Mouse (Mus musculus) adipocyte (in vitro differentiated cells): Measurements from ENCODE around the gene Dph2.

ENCODE experiments used
- DNase-seq: peaks from one replicate; pipeline ENCODE4 v3.0.0-alpha.2; 2016; ENCODE audit warnings: low spot score

The Dph2 gene

DNA sequence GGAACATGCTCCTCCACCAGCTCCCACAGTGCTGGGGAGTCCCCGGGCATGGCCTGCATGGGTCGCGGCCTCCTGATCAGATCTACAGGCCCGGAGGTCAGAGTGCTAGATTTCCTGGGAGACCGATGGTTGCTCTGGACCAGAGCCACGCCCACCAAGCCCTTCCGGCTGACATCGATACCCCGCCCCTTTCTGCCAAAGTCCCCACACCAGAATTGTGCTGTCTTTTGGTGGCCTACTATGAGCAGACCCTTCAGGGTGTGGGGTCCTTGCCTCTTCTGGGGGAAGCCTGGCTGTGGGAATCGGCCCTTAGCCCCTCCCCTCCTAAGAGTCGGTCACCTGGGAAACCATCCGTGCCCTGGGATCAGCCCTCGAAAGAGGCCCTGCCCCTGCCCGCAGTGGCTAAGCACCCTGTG is 19.4 kb downstream of the Dph2 start, which contains the start of gene Ccdc24:
Ccdc24 (minus strand) TSS at position 87 of the 416 bp plus-strand sequence.
- DNase-seq, result no peak

DNA sequence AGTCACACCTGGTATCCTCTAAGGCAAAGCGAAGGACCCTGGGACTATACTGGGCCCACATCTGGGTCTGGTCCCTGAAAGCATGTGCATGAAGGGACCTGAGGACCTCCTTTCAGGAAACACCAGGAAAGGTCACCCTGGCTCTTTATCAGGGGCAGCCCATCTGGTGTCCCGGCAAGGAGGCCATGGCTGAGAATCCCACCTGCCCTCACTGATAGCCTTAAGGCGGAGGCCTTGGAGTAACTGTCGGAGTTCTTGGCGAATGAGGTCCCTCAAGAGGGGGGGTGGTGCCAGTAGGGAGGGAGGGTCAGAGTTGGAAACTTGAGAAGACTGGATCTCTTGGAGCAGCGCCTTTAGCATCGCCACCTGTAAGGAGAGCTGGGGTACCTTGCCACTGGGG is 20.0 kb downstream of the Dph2 start:
- no peak for DNase-seq

DNA sequence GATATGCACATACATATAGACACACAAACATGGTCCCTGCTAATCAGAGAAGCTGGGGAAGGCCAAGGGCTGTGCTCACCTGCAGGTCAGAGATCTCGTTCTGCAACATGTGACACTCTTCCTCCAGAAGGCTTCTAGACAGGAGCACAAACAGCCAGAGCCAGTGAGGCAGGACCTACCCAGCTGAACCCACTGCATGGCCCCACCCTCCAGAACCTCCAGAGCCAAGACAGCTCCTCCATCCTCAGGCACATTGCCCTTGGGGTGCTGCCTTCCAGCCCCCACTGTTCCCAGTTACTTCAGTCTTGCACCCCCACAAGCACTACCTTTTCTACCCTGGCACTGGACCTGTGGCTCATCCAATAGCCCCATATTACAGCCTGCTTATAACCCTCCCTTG is 21.4 kb downstream of the Dph2 start:
- no peak for DNase-seq

DNA sequence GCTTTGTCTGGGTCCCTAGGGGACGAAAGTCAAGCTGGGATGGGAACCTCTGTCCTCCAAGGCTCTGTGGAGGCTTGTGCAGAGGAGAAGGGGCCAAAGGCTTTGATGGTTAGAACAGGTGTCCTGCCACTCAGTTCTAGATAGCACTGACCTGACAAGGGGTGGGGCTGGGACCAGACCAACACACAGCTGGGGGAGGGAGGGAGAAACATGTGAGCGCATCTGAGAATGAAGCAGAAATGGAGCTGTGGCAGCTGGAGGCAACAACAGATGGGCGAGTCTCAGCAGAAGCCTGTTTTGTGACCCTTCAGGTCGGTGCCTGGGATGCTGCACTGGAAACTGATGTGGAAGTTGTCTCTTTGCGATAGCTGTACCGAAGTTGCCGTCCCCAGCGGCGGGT is 22.5 kb downstream of the Dph2 start:
- no peak for DNase-seq

DNA sequence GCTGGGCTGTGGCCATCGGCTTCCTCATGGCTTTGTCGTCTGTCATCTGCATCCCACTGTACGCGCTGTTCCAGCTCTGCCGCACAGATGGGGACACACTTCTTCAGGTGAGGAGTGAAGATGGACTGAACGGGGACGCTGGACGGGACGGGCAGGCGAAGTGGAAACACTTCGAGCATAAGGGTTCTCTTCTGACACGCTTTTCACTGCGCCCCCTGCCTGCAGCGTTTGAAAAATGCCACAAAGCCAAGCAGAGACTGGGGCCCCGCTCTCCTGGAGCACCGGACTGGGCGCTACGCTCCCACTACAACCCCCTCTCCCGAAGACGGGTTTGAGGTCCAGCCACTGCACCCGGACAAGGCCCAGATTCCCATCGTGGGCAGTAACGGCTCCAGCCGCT is 24.0 kb downstream of the Dph2 start:
- DNase-seq, result no peak

DNA sequence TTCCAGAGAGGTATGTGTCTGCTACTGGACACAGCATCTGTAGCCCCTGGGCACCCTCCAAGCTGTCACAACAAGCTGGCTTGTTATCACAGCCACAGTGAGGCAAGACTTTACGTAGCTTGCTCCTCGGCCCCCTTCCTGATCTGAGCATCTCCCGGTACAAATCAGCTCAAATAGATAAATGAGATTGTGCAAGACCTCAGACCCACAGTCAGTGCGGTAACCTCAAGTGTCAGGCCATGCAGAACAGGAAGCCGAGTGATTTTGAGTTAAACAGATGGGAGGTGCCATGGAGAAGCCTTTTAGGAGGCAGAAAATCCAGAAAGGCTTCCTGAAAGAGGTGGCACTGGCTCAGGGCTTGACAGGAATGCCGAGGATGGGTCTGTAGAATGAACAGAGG is 24.8 kb downstream of the Dph2 start:
- no peak for DNase-seq

DNA sequence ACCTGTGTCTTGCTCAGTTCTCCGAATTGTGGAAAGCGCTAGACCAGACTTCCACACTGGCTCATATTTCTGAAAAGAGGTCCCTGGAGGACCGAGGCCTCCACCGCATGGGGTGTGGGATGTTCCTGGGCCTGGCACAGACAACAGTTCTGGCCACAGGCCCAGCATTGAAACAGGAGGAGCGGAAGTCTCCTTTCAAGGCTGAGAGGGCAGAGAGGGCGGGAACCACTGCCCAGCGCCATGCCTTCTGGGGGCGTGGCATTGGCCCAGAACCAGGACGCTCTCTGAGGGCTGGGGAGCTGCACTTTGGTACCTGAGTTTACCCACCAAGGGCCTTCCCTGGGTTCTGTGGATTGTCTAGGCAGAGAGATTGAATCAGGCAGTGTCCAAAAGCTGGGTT is 25.7 kb downstream of the Dph2 start:
- peak; percentile 86 for DNase-seq

DNA sequence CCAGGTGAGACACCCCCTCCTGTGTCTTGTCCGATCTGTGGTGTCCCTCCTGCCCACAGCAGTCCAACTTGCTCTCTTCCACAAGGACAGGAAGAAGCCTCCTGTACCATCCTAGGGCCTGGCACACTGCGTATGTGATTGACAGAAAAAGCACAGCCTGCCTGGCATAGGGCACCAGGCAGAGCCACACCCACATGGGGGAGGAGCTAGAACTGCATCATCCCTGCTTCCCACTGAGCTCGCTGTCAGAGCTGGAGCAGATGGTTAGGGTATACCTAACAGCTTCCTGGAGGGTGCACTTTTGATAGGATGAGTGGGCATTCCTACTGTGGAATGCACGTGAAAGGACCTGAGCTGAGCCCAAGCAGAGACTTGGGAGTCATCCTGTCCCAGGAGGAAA is 29.0 kb downstream of the Dph2 start:
- no peak for DNase-seq

DNA sequence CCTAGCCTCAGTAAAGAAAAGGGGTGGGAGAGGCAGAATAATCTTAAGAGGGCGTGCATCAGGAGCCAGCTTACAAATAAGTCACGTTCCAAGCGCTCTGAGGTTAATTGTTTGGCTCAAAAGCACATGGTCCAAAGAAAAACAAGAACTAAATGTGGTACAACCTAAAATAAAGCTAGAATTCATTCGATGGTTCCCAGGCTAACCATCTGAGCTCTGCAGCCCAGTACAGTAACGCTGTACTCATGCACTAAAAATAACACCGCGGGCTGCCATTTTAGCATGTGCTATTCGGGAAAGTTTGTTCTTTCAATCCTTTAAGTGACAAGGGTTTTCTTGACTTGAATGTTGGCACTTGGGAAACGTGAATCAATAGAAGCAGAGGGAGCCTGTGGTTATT is 31.3 kb downstream of the Dph2 start:
- no peak for DNase-seq

DNA sequence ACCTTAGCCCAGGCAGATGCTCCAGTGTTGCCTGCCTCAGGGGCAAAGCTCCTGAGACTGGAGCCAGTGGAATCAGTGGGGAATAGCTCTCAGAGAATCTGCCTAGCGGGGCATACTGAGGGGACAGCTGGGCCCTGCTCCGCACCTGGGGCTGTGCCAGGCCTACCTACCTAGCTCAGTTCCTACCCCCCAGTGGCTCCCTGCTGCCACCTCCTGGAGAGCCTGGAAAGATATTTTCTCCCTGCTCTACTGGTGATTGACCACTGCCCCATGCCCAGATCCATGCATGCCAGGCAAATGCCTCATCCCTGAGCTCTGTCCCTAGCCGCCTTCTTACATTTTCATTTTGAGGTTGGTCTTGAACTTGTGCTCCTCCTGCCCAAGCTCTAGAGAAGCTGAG is 33.0 kb downstream of the Dph2 start:
- peak; percentile 36 for DNase-seq

DNA sequence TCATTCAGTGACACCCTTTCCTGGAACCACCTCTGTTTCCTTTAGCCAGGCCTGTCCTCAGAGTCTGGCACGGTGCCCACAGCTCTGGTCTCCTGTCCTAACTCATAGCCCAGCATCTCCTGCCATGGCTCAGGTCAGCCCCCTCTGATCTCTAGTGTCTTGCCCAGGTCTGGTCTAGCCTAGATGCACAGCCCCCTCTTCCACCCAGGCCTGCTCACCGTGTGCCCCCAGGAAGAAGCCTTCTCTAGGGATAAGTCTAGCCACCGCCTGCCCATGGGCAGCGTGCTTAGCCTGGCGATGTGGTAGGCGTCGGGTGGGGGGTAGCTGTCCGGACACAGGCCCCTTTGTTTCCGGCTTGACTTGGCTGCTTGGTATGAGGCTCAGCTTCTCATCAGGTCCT is 36.7 kb downstream of the Dph2 start:
- DNase-seq, result no peak

DNA sequence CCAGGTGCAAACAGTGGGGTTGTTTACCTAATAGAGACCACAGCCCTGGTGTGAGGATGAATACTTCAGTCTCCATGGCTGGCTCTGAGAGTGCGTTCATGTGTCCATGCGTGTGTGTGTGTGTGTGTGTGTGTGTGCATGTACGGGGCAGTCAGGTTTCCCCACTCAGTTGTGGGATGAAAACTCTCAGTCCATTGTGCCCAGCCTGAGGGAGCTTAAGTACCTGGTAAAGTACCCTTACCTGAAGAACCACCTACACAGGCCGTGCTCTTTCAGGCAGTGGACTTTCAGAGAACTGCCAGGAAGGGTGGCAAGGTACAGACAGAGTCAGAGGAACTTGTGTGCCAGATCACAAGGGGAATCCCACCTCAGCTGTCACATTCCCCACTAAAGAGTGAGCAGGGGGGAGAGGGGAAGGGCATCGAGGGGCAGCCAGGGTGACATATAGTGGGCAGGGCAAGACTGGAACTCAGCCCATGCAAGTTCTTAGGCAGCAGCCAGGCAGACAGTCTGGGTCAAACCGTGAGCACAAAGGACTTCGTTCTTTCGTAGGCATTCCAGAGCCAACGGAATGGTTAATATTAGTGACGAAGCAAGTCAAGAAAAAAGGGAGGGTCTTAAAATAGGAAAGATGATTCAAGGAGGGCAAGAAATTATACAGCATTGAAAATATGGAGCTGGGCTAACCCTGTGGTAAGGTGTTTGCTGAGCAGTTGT is 39.5 kb downstream of the Dph2 start:
- DNase-seq, result no peak

DNA sequence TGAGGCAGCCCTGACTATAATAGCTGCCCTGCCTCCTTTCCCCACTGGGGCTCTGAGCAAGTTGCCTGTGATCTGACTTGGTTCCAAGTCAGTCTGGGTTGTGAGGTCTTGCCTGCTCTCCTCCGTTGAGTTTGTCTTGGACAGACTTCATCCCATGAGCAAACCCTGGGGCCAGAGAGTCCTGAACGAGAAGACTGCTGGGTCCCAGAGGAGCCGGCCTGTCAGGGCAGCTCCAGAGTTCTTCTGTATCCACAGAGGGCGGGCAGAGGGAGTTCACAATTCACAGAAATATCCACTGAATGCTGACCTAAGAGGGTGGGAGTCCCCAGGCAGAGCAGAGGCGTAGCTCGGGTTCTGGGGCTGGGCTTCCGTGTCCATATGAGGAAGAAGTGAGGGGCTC is 41.0 kb downstream of the Dph2 start:
- peak; percentile 76 for DNase-seq

DNA sequence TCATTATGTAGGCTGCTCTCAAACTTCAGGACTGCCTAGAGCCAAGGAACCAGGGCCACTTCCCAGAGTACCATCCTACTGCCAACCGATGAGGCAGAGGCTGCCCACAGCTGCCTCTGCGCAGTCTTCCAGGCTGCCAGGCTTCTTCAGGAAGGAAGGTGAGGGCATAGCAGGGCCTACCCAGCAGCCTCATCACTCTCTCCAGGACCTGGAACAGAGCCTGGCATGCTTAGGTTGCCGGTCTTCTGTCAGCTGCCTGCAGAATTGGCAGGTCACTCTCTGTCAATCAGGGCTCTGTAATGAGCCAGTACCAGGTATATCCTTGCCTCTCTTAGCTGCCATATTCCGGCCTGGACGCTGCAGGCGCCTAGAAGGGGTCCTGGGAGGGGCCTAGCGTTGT is 41.7 kb downstream of the Dph2 start:
- DNase-seq, result no peak

DNA sequence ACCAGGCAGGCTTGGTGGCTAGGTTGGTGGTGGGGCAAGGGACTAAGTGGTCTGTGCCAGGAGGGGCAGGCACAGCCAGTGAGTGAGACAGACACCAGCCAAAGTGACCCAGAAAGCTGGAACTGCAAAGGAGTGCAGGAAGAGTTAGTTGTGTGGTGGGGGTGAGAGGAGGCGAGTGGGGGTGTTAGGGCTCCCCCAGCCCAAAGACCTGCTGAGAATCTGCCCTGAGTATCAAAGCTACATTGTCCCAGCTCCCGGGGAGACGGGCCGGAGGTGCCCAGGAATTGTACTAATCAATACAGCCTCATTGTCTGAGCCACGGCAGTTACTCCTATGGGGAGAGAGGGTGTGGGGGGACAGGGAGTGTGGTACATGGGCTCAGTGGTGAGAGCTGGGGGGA is 42.3 kb downstream of the Dph2 start:
- DNase-seq, result no peak

DNA sequence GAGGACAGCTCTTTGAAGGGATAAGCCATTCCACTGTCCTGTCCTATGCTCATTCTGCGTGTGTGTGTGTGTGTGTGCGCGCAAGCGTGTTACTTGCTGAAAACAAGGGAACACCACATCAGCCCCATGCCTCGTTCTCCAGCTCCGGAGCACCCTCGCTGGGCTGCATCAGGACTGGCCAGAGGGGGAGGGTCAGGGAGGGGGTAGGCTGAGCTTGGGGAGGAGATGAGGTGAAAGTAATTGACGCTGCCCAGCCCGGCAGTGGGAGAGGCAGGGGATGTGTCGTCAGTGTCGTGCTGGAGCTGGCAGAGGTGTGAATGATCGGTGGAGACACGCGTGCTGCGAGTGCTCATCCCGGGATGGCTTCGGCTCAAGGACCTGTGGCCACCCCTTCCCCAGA is 42.8 kb downstream of the Dph2 start:
- DNase-seq, result no peak

DNA sequence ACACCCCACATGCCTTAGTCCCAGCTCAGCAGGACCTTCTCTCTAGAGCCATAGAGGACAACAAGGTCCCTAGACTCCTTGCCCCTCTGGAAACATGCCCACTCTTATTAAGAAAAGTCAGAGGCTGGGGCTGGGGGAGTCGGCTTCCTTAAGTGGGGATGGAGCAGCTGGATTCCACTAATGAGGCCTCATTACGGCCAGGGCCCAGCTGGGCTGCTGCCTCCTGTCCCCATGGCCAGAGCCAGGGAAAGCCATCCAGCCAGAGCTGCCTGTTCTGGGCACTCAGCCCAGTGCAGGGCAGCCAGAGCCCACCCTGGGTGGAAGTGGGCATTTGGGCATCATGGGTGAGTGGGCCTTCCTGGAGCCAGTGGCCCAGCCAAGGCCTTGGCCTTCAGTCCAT is 44.8 kb downstream of the Dph2 start:
- DNase-seq, result no peak

DNA sequence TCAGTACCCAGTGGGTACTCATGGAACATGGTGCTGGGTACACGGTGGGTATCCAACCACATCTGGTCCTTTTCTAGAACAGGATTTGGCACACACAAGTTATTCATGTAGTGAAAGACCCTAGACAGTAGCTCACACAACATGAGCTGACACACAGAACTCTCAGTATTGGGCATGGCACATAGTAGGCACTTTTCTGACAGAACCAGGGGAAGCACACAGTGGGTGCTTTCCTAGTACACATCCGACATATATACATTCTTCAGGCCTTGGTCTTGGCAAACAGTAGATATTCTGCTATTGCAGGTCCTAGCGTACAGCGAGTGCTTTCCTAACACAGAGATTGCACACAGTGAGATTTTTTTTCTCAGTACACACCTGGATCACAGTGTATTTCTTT is 45.6 kb downstream of the Dph2 start:
- no peak for DNase-seq

DNA sequence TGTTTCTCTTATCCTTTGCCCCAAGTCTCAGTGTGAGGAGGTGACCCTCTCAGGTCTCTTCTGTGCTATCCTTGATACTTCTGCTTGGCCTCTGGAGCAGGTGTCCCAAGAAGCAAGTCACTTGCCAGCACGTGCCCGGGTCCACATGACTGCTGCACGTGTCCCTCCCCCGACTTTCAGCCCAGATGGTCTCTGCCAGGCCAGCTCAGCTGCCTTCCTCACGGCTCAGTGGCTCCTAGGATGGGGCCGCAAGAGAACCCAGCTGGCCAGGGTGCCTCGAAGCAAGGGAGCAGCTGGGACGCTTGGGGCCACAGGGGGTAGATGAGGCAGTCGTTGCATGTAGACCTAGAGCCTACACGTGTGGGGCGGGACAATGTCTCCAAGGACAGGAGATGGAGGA is 46.5 kb downstream of the Dph2 start:
- DNase-seq, result no peak

DNA sequence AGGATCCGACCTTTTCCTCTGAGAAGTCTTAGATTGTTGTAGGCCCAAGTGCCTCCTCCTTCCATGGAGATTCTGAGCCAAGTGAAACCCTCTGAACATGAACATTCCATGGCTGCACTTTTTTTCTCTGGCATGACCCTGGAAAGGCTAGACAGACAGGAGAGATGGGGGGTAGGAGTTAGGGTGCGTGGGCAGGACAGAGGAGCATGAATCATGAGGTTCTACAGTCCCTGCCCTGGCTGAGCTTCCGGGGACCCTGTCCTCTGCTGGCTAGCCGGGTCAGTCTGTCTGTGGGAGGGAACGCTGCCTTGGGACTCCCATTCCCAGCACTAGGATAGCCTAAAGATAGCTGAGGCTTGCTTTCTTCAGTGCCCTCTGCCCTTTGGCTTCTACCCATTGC is 47.4 kb downstream of the Dph2 start:
- DNase-seq, result no peak

DNA sequence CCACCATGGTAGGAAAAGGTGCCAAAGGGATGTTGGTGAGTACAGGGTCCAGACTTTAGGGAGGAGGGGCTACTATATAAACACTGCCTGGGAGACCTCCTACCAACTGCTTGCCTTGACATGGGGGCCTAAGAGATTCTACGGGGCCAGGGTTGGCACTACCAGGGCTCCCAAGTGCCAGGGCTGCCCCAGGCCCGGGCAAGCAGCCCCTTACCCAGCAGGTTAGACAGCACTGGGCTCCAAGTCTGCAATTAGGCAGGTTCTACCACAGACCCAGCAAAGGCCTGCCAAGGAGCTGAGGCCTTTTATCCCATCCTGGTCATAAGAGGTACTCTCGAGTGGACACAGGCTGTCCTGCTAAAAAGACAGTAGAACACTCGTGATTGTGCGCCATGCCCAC is 48.7 kb downstream of the Dph2 start:
- DNase-seq, result no peak

DNA sequence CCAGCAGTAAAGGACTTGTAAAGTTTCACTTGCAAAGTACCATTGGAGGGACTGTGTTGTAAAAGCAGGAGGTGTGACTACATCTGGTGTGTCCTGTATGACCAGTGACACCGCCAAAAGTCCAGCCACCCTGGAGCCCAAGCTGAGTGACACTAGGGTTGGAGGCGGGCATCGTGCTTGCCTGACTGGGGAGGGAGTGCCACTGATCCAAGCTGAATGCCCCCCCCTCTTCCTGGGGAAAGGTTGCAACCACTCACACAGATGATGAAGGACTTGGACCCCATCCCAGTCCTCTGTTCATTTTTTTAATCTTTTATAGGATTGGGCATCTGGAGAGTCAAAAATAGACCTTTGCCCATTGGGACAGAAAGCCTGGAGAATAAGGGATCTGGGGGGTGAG is 50.3 kb downstream of the Dph2 start:
- DNase-seq, result peak; percentile 39

DNA sequence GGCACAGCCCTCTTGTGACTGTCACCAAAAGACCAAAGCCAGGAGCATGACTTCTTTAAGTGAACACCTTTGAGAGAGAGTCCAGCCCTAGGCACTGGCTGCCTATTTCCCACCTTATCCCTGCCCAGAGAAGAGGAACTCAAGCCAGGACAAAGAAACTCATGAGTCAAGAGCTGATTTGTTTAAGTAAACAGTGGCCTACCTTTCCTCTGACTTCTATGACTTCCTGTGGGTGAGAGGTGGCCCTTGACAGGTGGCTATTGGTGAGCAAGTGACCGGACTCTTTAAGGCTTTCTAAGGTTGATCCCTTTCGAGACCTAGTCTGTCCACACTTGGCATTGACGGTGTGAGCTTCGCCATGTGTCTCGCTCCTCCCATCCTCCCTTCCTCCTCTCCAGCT is 51.0 kb downstream of the Dph2 start:
- no peak for DNase-seq

DNA sequence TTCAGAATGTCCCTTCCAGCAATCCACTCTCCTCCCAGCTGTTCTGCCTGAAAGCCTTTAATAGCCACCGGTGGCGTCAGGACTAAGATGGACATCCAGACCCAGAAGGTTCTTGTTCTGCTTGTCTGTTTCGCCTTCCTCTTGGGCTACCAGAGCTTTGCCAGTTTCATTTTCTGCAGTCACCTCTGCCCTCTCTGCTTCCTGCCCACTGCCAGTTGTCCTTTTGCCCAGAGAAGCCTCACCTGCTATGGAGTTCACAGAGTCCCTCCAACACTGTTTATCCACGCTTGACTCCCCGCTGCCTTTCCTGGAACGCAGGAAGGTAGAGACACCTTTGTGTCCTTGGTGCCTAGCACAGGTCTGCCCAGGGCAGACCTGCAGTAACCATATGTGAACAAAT is 52.5 kb downstream of the Dph2 start:
- peak; percentile 24 for DNase-seq
